Mouse (Mus musculus) brain, embryonic 14.5 days (tissue): Measurements from ENCODE around the gene 9030612E09Rik.

Experiments used
- CTCF ChIP-seq: fragments of 200-500 bp; IDR thresholded peaks from 2 replicates; pipeline ENCODE4 v1.5.1; 2012; ENCODE audit warnings: inconsistent platforms, mild to moderate bottlenecking, moderate library complexity, borderline replicate concordance; ENCODE audit not compliant: insufficient read depth, insufficient read length; ENCODE audit errors: extremely low read depth
- POLR2A ChIP-seq: fragments of 200-500 bp; IDR thresholded peaks from 2 replicates; pipeline ENCODE4 v1.6.1; 2012; ENCODE audit warnings: mild to moderate bottlenecking, inconsistent platforms, borderline replicate concordance; ENCODE audit not compliant: poor library complexity, insufficient read depth, insufficient read length, severe bottlenecking; ENCODE audit errors: extremely low read depth

DNA sequence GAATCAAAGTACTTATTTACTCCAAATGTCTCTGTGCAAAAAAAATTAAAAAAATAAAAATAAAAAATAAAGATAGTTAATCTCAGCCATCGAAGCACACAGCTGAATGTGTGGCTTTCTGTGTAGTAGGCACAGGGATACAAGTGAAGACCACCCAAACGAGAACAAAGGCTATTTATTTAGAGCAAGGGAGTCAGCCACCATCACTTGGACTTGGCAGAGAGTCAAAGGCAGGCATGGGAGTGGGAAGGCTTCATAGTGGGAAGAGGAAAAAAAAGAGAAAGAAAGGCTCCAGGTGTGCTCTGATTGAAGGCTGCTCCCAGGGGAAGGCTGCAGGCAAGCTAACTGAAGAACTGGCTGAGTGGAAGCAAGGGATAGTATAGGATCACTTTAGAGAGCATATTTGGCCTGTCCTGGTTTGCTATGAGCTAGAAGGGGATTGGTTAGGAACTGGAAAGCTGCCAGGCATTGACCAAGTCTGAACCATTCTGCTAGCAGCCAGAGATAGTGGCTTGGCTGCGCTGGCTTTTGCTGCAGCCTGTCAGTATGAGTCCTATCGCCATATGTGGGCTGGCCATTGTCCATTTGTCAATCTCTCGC lies 5.9 kb downstream of the 9030612E09Rik start:
- TF ChIP-seq POLR2A: no peak
- no peak for TF ChIP-seq CTCF
